Mouse (Mus musculus) megakaryocyte, embryonic 14.5 days (primary cell): Measurements from ENCODE around the gene Enah. TPM values are rescaled to one million over a fixed set of nuclear protein-coding genes. Genes with fewer than 3 reads are reported as not detected.

Source experiments
- H3K27me3 ChIP-seq: replicated peaks from 2 replicates; pipeline ENCODE3; 2012; ENCODE audit warnings: inconsistent platforms
- H3K36me3 ChIP-seq: replicated peaks from 2 replicates; pipeline ENCODE3; 2012; ENCODE audit warnings: low read length, inconsistent platforms, mixed read lengths
- H3K4me1 ChIP-seq: 2 replicates; pipeline ENCODE4 v1.6.1; 2012; ENCODE audit warnings: inconsistent platforms
- H3K4me3 ChIP-seq: replicated peaks from 2 replicates; pipeline ENCODE3; 2012; ENCODE audit warnings: moderate library complexity, mild to moderate bottlenecking, inconsistent platforms
- H3K9me3 ChIP-seq: 2 replicates; pipeline ENCODE4 v1.6.1; 2012; ENCODE audit warnings: inconsistent platforms
- FLI1 ChIP-seq: IDR thresholded peaks from 2 replicates; pipeline ENCODE4 v1.6.1; 2012; ENCODE audit warnings: low read length, inconsistent platforms, mixed read lengths
- GATA1 ChIP-seq: IDR thresholded peaks from 3 replicates; pipeline ENCODE4 v1.6.1; 2012; ENCODE audit warnings: mixed read lengths, low read length, inconsistent platforms, borderline replicate concordance
- polyA plus RNA-seq: library from polyadenylated mRNA; stranded (reverse); fragments of >175 nt; gene quantifications from 2 replicates; pipeline ENCODE4 v1.2.3, GENCODE M21; 2012; ENCODE audit warnings: low replicate concordance; ENCODE audit not compliant: insufficient read depth

Gene Enah
- polyA plus RNA-seq, 1 experiment: 37.0 TPM

DNA sequence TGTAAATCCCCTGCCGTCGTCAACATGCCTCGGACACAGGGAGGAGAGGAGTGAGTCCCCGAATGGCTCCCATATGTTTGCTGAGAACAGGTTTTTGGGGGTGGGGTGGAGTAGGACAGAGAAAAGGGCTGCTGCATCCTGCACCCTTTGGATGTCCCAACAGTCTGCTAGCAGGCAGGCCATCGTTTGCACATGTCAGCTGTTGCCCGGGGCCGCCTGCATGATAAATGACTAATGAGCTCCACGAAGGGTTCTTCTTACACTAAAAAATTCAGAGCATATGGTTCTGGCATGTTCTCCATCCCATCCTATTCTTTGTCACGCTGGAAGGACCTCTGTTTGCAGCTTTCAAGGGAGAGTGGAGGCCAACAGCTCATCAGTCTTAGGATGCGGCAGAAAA is 33.2 kb upstream of the Enah start:
- Histone ChIP-seq H3K27me3 (peaks cover 10% of the 10 kb centered on the region), H3K36me3 (no peaks in the 10 kb centered on the region), H3K4me3 (no peak overlapping the region), H3K4me1 (peaks cover 20% of the 10 kb centered on the region), H3K9me3 (no peaks in the 10 kb centered on the region)
- no peak for TF ChIP-seq GATA1

DNA sequence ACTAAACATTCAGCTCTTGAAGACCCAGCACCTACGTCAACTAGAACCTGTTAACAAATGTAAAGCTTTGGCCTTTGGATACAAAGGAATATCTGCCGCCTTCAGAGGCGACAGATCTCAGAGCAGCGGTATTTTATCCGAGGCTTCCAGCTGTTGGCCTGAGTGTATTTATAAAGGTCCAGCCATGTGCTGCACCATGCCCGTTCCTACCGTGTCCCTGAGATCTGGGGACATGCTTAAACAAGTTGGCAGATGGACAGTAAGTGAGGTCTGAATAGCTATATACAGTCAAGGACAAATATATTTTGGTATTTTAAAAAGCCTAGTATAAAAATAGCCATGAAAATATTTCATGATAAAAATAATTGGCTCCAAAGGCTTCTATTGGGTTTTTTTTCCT is 32.6 kb upstream of the Enah start:
- TF ChIP-seq FLI1: no peak
- no peak for TF ChIP-seq GATA1
- Histone ChIP-seq H3K4me3 (no peak overlapping the region), H3K9me3 (no peaks in the 10 kb centered on the region), H3K27me3 (peaks cover 7% of the 10 kb centered on the region), H3K36me3 (no peaks in the 10 kb centered on the region), H3K4me1 (peaks cover 16% of the 10 kb centered on the region)

DNA sequence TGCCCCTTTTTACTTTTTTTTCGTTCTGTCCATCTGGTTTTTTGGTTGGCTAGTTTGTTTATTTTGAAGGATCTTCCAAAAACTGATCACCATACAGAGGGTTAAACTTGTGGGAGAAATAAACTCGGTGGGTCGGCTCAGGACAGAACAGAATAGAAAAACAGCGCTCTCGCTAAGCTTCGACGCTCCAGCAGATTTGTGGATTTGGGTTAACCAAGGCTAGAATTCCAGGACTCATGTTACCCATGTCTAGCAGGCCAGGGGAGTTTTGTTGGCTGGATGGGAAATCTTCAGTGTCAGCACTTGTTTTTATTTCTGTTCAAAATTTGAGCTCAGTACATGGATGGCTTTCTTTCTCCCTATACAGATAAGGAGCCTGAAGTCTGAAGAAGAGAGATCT is 30.0 kb upstream of the Enah start:
- Histone ChIP-seq H3K9me3 (no peaks in the 10 kb centered on the region), H3K36me3 (no peaks in the 10 kb centered on the region), H3K4me3 (no peak overlapping the region), H3K4me1 (peaks cover 24% of the 10 kb centered on the region), H3K27me3 (peaks cover 4% of the 10 kb centered on the region)
- TF ChIP-seq FLI1 (no peak), GATA1 (no peak)

DNA sequence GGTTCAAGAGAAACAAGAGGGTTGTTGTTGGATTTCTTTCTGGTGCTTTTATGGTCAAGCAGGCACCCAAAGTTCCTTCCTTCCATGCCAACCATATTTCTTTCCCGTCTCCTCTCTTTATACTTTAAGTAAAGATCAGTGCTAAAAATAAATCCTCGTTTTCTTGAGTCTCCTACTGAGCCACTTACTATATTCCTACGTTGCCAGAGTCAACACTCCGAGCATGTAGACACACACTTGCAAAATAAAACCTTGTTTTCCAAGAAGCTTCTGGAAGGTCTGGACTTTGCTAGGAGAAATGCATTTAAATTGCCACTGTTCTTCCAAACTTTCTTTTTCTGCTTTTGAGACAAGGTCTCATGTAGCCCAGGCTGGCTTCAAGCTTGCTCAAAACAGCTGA is 28.3 kb upstream of the Enah start:
- peaks cover 2% of the 10 kb centered on the region for H3K27me3 ChIP-seq
- H3K36me3 ChIP-seq: no peaks in the 10 kb centered on the region
- peaks cover 30% of the 10 kb centered on the region for H3K4me1 ChIP-seq
- H3K9me3 ChIP-seq: no peaks in the 10 kb centered on the region
- H3K4me3 ChIP-seq: no peak overlapping the region
- TF ChIP-seq GATA1: no peak
- TF ChIP-seq FLI1: no peak

DNA sequence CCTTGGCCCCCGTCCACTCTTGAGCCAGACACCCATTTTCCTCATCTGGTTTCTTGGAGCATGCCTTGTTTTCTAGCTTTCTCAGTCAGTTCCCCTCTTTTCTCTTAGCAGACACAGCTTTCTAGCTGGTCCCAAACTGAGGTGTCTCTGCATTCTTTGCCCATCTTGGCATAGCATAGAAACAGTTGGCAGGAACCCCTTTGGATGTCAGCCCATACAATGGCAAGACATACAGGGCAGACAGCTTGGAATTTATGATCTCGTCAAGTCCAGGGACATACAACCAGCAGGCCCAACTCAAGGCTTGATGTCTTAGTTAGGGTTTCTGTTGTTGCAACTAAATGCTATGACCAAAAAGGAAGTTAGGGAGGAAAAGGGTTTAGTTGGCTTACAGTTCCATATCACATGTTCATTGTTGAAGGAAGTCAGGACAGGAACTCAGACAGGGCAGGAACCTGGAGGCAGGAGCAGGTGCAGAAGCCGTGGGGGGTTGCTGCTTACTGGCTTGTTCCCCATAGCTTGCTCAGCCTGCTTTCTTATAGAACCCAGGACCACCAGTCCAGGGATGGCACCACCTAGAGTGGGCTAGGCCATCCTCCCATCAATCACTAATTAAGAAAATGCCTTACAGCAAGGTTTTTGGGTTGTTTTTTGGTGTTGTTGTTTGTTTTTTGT is 27.4 kb upstream of the Enah start:
- H3K4me3 ChIP-seq: no peak overlapping the region
- H3K27me3 ChIP-seq: peaks cover 2% of the 10 kb centered on the region
- peaks cover 28% of the 10 kb centered on the region for H3K4me1 ChIP-seq
- H3K9me3 ChIP-seq: no peaks in the 10 kb centered on the region
- no peak for TF ChIP-seq FLI1
- TF ChIP-seq GATA1: no peak
- H3K36me3 ChIP-seq: no peaks in the 10 kb centered on the region

DNA sequence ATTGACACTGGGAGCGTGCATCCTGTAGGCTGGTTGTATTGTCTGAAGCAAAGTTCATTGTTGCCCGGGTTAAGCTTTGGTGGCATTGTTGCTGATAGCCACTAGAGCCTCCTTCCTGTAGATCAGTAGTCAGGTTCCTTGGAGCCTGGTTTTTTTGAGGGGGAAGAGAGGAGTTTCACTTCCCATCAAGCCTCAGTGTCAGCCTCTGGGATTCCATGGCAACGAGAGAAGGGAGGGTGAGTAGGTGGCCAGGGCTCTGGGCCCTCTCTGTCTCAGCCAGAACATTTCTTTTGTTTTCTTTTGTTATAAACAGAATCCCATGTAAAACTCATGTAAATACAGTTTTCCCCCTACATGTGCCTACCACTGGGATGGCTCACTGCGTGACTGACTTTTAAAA is 25.4 kb upstream of the Enah start:
- Histone ChIP-seq H3K4me3 (no peak overlapping the region), H3K36me3 (no peaks in the 10 kb centered on the region), H3K27me3 (peaks cover 1% of the 10 kb centered on the region), H3K4me1 (peaks cover 29% of the 10 kb centered on the region), H3K9me3 (no peaks in the 10 kb centered on the region)
- no peak for TF ChIP-seq FLI1
- no peak for TF ChIP-seq GATA1

DNA sequence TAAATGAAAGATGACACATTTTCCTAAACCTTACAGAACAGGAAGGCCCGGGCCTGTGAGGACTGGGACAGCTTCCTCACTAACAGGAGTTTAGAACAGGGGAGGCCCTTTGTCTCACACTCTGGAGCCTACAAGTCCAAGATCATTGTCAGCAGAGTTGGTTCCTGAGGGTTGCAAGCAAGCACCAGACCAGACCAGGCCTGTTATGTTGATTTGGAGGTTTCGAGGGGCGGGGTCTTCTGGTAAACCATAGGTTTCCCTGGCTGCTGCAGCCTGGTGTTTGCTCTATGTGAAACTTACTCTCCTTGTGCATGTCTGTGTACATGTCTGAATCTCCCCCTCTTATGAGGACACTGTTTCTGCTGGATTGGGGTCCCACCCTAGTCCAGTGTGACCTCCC is 20.7 kb upstream of the Enah start:
- Histone ChIP-seq H3K4me1 (peaks cover 19% of the 10 kb centered on the region), H3K27me3 (no peaks in the 10 kb centered on the region), H3K4me3 (no peak overlapping the region), H3K9me3 (no peaks in the 10 kb centered on the region), H3K36me3 (no peaks in the 10 kb centered on the region)
- TF ChIP-seq FLI1 (no peak), GATA1 (no peak)

DNA sequence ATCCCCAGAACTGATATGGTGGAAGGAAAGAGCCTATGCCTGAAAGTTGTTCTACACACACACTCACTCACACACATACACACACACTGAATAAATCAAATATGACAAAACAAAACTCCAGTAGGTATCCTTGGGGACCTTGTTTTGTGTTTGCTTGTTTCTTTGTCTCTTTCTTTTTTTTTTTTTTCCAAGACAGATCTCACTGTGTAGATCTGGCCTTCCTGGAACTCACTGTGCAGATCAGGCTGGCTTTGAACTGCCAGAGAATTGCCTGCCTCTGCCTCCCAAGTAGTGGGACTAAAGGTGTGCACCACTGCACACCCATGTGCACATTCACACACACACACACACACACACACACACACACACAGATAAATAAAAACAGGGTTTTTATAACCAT is 12.0 kb upstream of the Enah start:
- Histone ChIP-seq H3K4me3 (no peak overlapping the region), H3K36me3 (no peaks in the 10 kb centered on the region), H3K27me3 (peaks cover 19% of the 10 kb centered on the region), H3K9me3 (no peaks in the 10 kb centered on the region), H3K4me1 (peaks cover 29% of the 10 kb centered on the region)
- TF ChIP-seq GATA1: no peak
- no peak for TF ChIP-seq FLI1

DNA sequence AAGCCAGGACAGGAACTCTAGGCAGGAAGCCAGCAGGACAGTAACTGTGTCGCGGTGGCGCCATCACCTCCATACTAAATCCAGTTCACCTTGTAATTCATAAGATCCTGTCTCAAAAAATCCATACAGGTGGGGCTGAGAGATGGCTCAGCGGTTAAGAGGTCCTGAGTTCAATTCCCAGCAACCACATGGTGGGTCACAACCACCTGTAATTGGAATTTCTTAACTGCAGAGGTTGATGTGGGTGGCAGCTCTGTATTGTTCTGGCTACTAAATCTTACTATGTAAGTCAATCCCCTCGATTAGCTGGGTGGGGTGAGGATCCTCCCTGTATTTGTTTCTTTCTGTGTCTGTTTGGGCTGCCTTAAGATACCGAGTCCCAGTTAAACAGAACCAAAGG is 11.3 kb upstream of the Enah start:
- no peak for TF ChIP-seq FLI1
- TF ChIP-seq GATA1: no peak
- H3K4me1 ChIP-seq: peaks cover 31% of the 10 kb centered on the region
- H3K4me3 ChIP-seq: no peak overlapping the region
- H3K36me3 ChIP-seq: no peaks in the 10 kb centered on the region
- no peaks in the 10 kb centered on the region for H3K9me3 ChIP-seq
- H3K27me3 ChIP-seq: peaks cover 19% of the 10 kb centered on the region

DNA sequence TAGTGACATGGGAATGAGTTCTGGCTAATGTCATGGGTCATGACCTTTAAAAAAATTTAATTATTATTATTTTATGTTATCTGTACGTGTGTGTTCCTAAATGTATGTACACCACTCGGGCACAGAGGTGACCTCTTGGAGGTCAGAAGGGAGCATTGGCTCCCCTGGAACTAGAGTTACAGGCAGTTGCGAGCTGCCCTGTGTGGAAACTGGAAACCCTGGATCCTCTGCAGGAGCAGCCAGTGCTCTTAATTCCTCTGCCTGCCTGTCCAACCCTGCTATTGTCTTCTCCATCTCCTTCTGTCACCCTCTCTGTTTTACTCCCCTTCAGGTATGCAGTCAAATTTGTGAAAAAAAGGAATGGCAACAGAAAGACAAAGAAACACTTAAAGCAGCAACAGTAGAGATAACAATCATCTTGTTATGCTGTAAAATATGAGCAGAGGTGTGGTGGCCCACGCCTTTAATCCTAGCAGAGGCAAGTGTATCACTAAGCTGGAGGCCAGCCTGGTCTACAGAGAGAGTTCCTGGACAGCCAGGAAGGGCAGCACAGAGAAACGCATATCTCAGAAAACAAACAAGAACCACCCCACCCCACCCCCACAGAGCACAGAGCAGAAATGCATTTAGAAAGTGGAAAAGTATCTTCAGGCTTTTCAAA is 10.3 kb upstream of the Enah start:
- peaks cover 19% of the 10 kb centered on the region for H3K27me3 ChIP-seq
- H3K36me3 ChIP-seq: no peaks in the 10 kb centered on the region
- H3K4me1 ChIP-seq: peaks cover 32% of the 10 kb centered on the region
- no peak overlapping the region for H3K4me3 ChIP-seq
- H3K9me3 ChIP-seq: no peaks in the 10 kb centered on the region
- TF ChIP-seq GATA1 (no peak), FLI1 (no peak)
